Mouse (Mus musculus) hindbrain, embryonic 15.5 days (tissue): ENCODE results near the gene Gm49339. TPM values are rescaled to one million over a fixed set of nuclear protein-coding genes. Genes with fewer than 3 reads are reported as not detected.

Source experiments
- ATAC-seq: fragments of 200-750 bp; cut with Nextera tagmentation; 2 replicates; pipeline ENCODE4 v1.8.0; 2017; ENCODE audit warnings: low read depth, moderate number of reproducible peaks, moderate TSS enrichment; ENCODE audit not compliant: low FRiP score
- H3K27ac ChIP-seq: fragments of 300-500 bp; sonication (generic); replicated peaks from 2 replicates; pipeline ENCODE4 v1.5.1; 2015; ENCODE audit warnings: mild to moderate bottlenecking, inconsistent platforms
- H3K27me3 ChIP-seq: fragments of 300-500 bp; sonication (generic); 2 replicates; pipeline ENCODE4 v1.6.1; 2015; ENCODE audit warnings: control low read depth, inconsistent platforms
- H3K36me3 ChIP-seq: fragments of 300-500 bp; sonication (generic); 2 replicates; pipeline ENCODE4 v1.6.1; 2015; ENCODE audit warnings: control low read depth, inconsistent platforms
- H3K4me1 ChIP-seq: fragments of 300-500 bp; sonication (generic); replicated peaks from 2 replicates; pipeline ENCODE4 v1.6.1; 2015; ENCODE audit warnings: control low read depth, inconsistent platforms
- H3K4me2 ChIP-seq: fragments of 300-500 bp; sonication (generic); 2 replicates; pipeline ENCODE4 v1.6.1; 2015; ENCODE audit warnings: moderate library complexity, mild to moderate bottlenecking, inconsistent platforms
- H3K4me3 ChIP-seq: fragments of 300-500 bp; sonication (generic); 2 replicates; pipeline ENCODE4 v1.5.1; 2015; ENCODE audit warnings: mild to moderate bottlenecking, inconsistent platforms
- H3K9ac ChIP-seq: fragments of 300-500 bp; sonication (generic); 2 replicates; pipeline ENCODE4 v1.6.1; 2015; ENCODE audit warnings: inconsistent platforms
- H3K9me3 ChIP-seq: fragments of 300-500 bp; sonication (generic); 2 replicates; pipeline ENCODE4 v1.6.1; 2016; ENCODE audit warnings: control low read depth, inconsistent platforms
- WGBS: fragments of 180-500 bp; shearing (Covaris S2); methylation state at CpG from one replicate; pipeline ENCODE4 v1.1.7; 2015; 5-methylcytosine and 5-hydroxymethylcytosine counted together
- polyA plus RNA-seq: library from polyadenylated mRNA; unstranded; fragments of >200 nt; fragmentation: Nextera tagmentation; extraction: Ambion mirVana; gene quantifications from 2 replicates; pipeline ENCODE4 v1.2.1, GENCODE M21; 2015

Gene Gm49339
- polyA plus RNA-seq, 1 experiment from 2014 or later, result not detected

- Histone ChIP-seq H3K27me3 (no peaks in the 10 kb centered on the region), H3K9me3 (no peaks in the 10 kb centered on the region), H3K27ac (no peak overlapping the region), H3K9ac (no peak overlapping the region), H3K36me3 (no peaks in the 10 kb centered on the region), H3K4me2 (no peak overlapping the region), H3K4me3 (no peak overlapping the region), H3K4me1 (no peaks in the 10 kb centered on the region)
- 69% methylated on average over 4 of the region's 4 CpGs for WGBS
- ATAC-seq, result no peak
Observed at GRCm38 (mm10) chr10:51526633-51527032, 46.2 kb downstream of the Gm49339 start.

GRCm38 (mm10) chr10:51528840-51529434, 48.5 kb downstream of the Gm49339 start:
- Histone ChIP-seq H3K4me3 (no peak overlapping the region), H3K9me3 (no peaks in the 10 kb centered on the region), H3K4me1 (no peaks in the 10 kb centered on the region), H3K9ac (no peak overlapping the region), H3K4me2 (no peak overlapping the region), H3K36me3 (no peaks in the 10 kb centered on the region), H3K27me3 (no peaks in the 10 kb centered on the region), H3K27ac (no peak overlapping the region)
- no peak for ATAC-seq
- WGBS, result 80% methylated on average over 8 of the region's 8 CpGs

GRCm38 (mm10) chr10:51529497-51529896, 49.1 kb downstream of the Gm49339 start:
- Histone ChIP-seq H3K4me3 (no peak overlapping the region), H3K4me1 (no peaks in the 10 kb centered on the region), H3K36me3 (no peaks in the 10 kb centered on the region), H3K4me2 (no peak overlapping the region), H3K9me3 (no peaks in the 10 kb centered on the region), H3K9ac (no peak overlapping the region), H3K27ac (no peak overlapping the region), H3K27me3 (no peaks in the 10 kb centered on the region)
- 89% methylated on average over 3 of the region's 3 CpGs for WGBS
- ATAC-seq, result no peak

- H3K27ac ChIP-seq, result no peak overlapping the region
- no peak for ATAC-seq
- no peaks in the 10 kb centered on the region for H3K4me1 ChIP-seq
- no peaks in the 10 kb centered on the region for H3K9me3 ChIP-seq
- 85% methylated on average over 7 of the region's 7 CpGs for WGBS
- H3K36me3 ChIP-seq, result no peaks in the 10 kb centered on the region
- H3K9ac ChIP-seq, result no peak overlapping the region
- H3K27me3 ChIP-seq, result no peaks in the 10 kb centered on the region
- no peak overlapping the region for H3K4me2 ChIP-seq
- no peak overlapping the region for H3K4me3 ChIP-seq
Observed at GRCm38 (mm10) chr10:51530813-51531212, 50.4 kb downstream of the Gm49339 start.

Other genes starting within 250 kb of the Gm49339 start
- 0.32 and 0.46 TPM in 2 replicates for gene Lilr4b, start within 50 bp of the Gm49339 start, polyA plus RNA-seq
- 0.86 and 1.8 TPM in 2 replicates for gene Lilrb4a, start 10.3 kb downstream of the Gm49339 start, polyA plus RNA-seq
- gene Fam162b, start 109.9 kb downstream of the Gm49339 start, polyA plus RNA-seq, result 2.2 and 2.8 TPM in 2 replicates
- 0.09 TPM in 1 of 2 replicates, not detected in the other for gene Gprc6a, start 150.8 kb downstream of the Gm49339 start, polyA plus RNA-seq
- gene Rfx6, start 197.1 kb downstream of the Gm49339 start, polyA plus RNA-seq, result not detected in 2 replicates